Comparison of ENCODE assay signal across 8 mouse cellular contexts in genomic region chr1:170254893-170255559, GRCm38 (mm10). TPM values are rescaled to one million over a fixed set of nuclear protein-coding genes. Genes with fewer than 3 reads are reported as not detected.
A peak's percentile ranks its signal among the peaks of the same experiment; 100 is the strongest.
DNase-seq lines count a peak whose midpoint lies in the region; ATAC-seq and TF ChIP-seq lines count a peak whose summit lies in the region.

No protein-coding gene starts in this region.

- H3K9me3 ChIP-seq in megakaryocyte, embryonic 14.5 days = no peaks in the 10 kb centered on the region
- H3K9me3 ChIP-seq in intestine, embryonic 14.5 days (ENCODE audit: control insufficient read depth, low read length) = no peaks in the 10 kb centered on the region

- peak overlapping the region; percentile 63 for H3K4me2 ChIP-seq in intestine, embryonic 14.5 days (ENCODE audit: low read length)

- peak overlapping the region; percentile 76 for H3K9ac ChIP-seq in intestine, embryonic 14.5 days (ENCODE audit: low read length)

- H3K4me3 ChIP-seq in cerebellum, adult 2 months (replicated peaks; ENCODE audit: insufficient read depth, low read depth, low read length) = peak overlapping the region; percentile 54
- H3K4me3 ChIP-seq in megakaryocyte, embryonic 14.5 days (replicated peaks) = peak overlapping the region; percentile 88
- peak overlapping the region; percentile 65 for H3K4me3 ChIP-seq in intestine, embryonic 14.5 days (ENCODE audit: low read depth, low read length)

- DNase-seq in cerebellum, adult 2 months = no peak
- no peak for DNase-seq in cerebellum, postnatal 25 days
- no peak for DNase-seq in intestine, embryonic 14.5 days (ENCODE audit: low spot score)
- DNase-seq in right cerebral cortex, postnatal 25 days = no peak
- no peak for DNase-seq in right cerebral cortex, postnatal 36 days (ENCODE audit: low spot score in 2 of 2)

- WGBS in cerebellum, adult 2 months = 26% methylated on average over 30 of the region's 30 CpGs
- 35% methylated on average over 30 of the region's 30 CpGs for WGBS in intestine, embryonic 14.5 days

- ATAC-seq in megakaryocyte, adult 5-6 weeks (ENCODE audit: poor library complexity, severe bottlenecking) = no peak
- ATAC-seq in intestine, embryonic 14.5 days (replicated peaks; ENCODE audit: low FRiP score, low TSS enrichment, low read depth) = peak; percentile 78
- 0 out of 2 replicates have a peak, but pooled peaks have one; percentile 15 for ATAC-seq in monocyte, adult 5-6 weeks (replicated peaks; ENCODE audit: insufficient number of reproducible peaks, low FRiP score, low TSS enrichment, poor library complexity, severe bottlenecking)

- TF ChIP-seq CTCF in cerebellum, adult 2 months (IDR thresholded peaks at IDR 0.05; ENCODE audit: borderline replicate concordance, insufficient read depth, low read depth, low read length) = no peak

- no peaks in the 10 kb centered on the region for H3K4me1 ChIP-seq in cerebellum, adult 2 months (ENCODE audit: control insufficient read depth, insufficient read depth, low read length)
- no peaks in the 10 kb centered on the region; the same call in 1 of the 2 replicates for H3K4me1 ChIP-seq in megakaryocyte, embryonic 14.5 days
- no peaks in the 10 kb centered on the region for H3K4me1 ChIP-seq in intestine, embryonic 14.5 days (replicated peaks; ENCODE audit: control insufficient read depth, insufficient read depth, low read length)

- no peaks in the 10 kb centered on the region for H3K27me3 ChIP-seq in cerebellum, adult 2 months (ENCODE audit: control insufficient read depth, insufficient read depth, low read length)
- H3K27me3 ChIP-seq in megakaryocyte, embryonic 14.5 days (replicated peaks) = peaks cover 7% of the 10 kb centered on the region
- no peaks in the 10 kb centered on the region for H3K27me3 ChIP-seq in intestine, embryonic 14.5 days (replicated peaks; ENCODE audit: control insufficient read depth, insufficient read depth, low read length)

- no peak for TF ChIP-seq POLR2A in cerebellum, adult 2 months (IDR thresholded peaks at IDR 0.05; ENCODE audit: borderline replicate concordance, insufficient read depth, low read length)

- H3K36me3 ChIP-seq in megakaryocyte, embryonic 14.5 days (replicated peaks; ENCODE audit: low read length) = no peaks in the 10 kb centered on the region
- H3K36me3 ChIP-seq in intestine, embryonic 14.5 days (ENCODE audit: control insufficient read depth, insufficient read depth, low read length) = no peaks in the 10 kb centered on the region

- peak overlapping the region; percentile 57; the same call in 1 of the 2 replicates for H3K27ac ChIP-seq in cerebellum, adult 2 months (ENCODE audit: insufficient read depth, low read length)
- 0 out of 2 replicates have a peak overlapping the region, but pooled peaks have one; percentile 43 for H3K27ac ChIP-seq in intestine, embryonic 14.5 days (ENCODE audit: low read depth)

RNA-seq across cellular contexts. Expression of gene Sh2d1b1, which starts 22.1 kb away (rescaled TPM):
- polyA plus RNA-seq in cerebellum, adult 2 months (2012; rRNA removed) = 0.03 TPM in 1 of 2 replicates, not detected in the other
- not detected in 2 replicates for polyA plus RNA-seq in megakaryocyte, embryonic 14.5 days (2012; ENCODE audit: insufficient read depth, low replicate concordance)
- total RNA-seq in megakaryocyte, adult 5-6 weeks (2015) = 16.4 and 20.1 TPM in 2 replicates
- 12.1 and 13.4 TPM in 2 replicates for total RNA-seq in megakaryocyte, adult 5-6 weeks (2017)
- polyA plus RNA-seq in intestine, embryonic 14.5 days (2014; fragmentation: Nextera tagmentation; extraction: Ambion mirVana) = 0.11 and 0.18 TPM in 2 replicates
- total RNA-seq in monocyte, adult 5-6 weeks (2017) = 56.6 to 68.4 TPM (median 66.9 TPM) in 3 replicates

RNA-seq across cellular contexts. Expression of gene Sh2d1b2, which starts 22.5 kb away (rescaled TPM):
- polyA plus RNA-seq in cerebellum, adult 2 months (2012; rRNA removed) = not detected in 2 replicates
- polyA plus RNA-seq in megakaryocyte, embryonic 14.5 days (2012; ENCODE audit: insufficient read depth, low replicate concordance) = not detected in 2 replicates
- 0.57 TPM in 1 of 2 replicates, not detected in the other for total RNA-seq in megakaryocyte, adult 5-6 weeks (2015)
- total RNA-seq in megakaryocyte, adult 5-6 weeks (2017) = not detected in 2 replicates
- not detected in 2 replicates for polyA plus RNA-seq in intestine, embryonic 14.5 days (2014; fragmentation: Nextera tagmentation; extraction: Ambion mirVana)
- total RNA-seq in monocyte, adult 5-6 weeks (2017) = 0.58 to 0.85 TPM in 2 of 3 replicates, not detected in the other

RNA-seq across cellular contexts. Expression of gene Uhmk1, which starts 39.8 kb away (rescaled TPM):
- polyA plus RNA-seq in cerebellum, adult 2 months (2012; rRNA removed) = 80.4 and 85.8 TPM in 2 replicates
- polyA plus RNA-seq in megakaryocyte, embryonic 14.5 days (2012; ENCODE audit: insufficient read depth, low replicate concordance) = 0.74 and 1.1 TPM in 2 replicates
- total RNA-seq in megakaryocyte, adult 5-6 weeks (2015) = 43.0 and 50.9 TPM in 2 replicates
- 48.3 and 55.7 TPM in 2 replicates for total RNA-seq in megakaryocyte, adult 5-6 weeks (2017)
- 11.3 and 11.9 TPM in 2 replicates for polyA plus RNA-seq in intestine, embryonic 14.5 days (2014; fragmentation: Nextera tagmentation; extraction: Ambion mirVana)
- 63.3 to 98.2 TPM (median 65.8 TPM) in 3 replicates for total RNA-seq in monocyte, adult 5-6 weeks (2017)

RNA-seq across cellular contexts. Expression of gene Gm7694, which starts 51.1 kb away (rescaled TPM):
- 5.3 and 5.4 TPM in 2 replicates for polyA plus RNA-seq in cerebellum, adult 2 months (2012; rRNA removed)
- polyA plus RNA-seq in megakaryocyte, embryonic 14.5 days (2012; ENCODE audit: insufficient read depth, low replicate concordance) = 2.0 and 4.3 TPM in 2 replicates
- 5.7 and 5.8 TPM in 2 replicates for total RNA-seq in megakaryocyte, adult 5-6 weeks (2015)
- 2.7 and 4.1 TPM in 2 replicates for total RNA-seq in megakaryocyte, adult 5-6 weeks (2017)
- 4.3 and 4.4 TPM in 2 replicates for polyA plus RNA-seq in intestine, embryonic 14.5 days (2014; fragmentation: Nextera tagmentation; extraction: Ambion mirVana)
- total RNA-seq in monocyte, adult 5-6 weeks (2017) = 0.11 to 1.7 TPM (median 0.38 TPM) in 3 replicates

RNA-seq across cellular contexts. Expression of gene Spata46, which starts 53.6 kb away (rescaled TPM):
- polyA plus RNA-seq in cerebellum, adult 2 months (2012; rRNA removed) = not detected in 2 replicates
- polyA plus RNA-seq in megakaryocyte, embryonic 14.5 days (2012; ENCODE audit: insufficient read depth, low replicate concordance) = not detected in 2 replicates
- total RNA-seq in megakaryocyte, adult 5-6 weeks (2015) = not detected in 2 replicates
- total RNA-seq in megakaryocyte, adult 5-6 weeks (2017) = not detected in 2 replicates
- 2.0 and 2.7 TPM in 2 replicates for polyA plus RNA-seq in intestine, embryonic 14.5 days (2014; fragmentation: Nextera tagmentation; extraction: Ambion mirVana)
- not detected in 3 replicates for total RNA-seq in monocyte, adult 5-6 weeks (2017)
